Mouse (Mus musculus) 3134 (cell line): ENCODE data around the gene Dnm3.

ENCODE experiments used
- DNase-seq: peaks from one replicate; pipeline ENCODE4 v3.0.0-alpha.2; 2011; ENCODE audit warnings: low spot score; ENCODE audit not compliant: insufficient read length; ENCODE audit errors: extremely low read depth

Gene Dnm3

DNA sequence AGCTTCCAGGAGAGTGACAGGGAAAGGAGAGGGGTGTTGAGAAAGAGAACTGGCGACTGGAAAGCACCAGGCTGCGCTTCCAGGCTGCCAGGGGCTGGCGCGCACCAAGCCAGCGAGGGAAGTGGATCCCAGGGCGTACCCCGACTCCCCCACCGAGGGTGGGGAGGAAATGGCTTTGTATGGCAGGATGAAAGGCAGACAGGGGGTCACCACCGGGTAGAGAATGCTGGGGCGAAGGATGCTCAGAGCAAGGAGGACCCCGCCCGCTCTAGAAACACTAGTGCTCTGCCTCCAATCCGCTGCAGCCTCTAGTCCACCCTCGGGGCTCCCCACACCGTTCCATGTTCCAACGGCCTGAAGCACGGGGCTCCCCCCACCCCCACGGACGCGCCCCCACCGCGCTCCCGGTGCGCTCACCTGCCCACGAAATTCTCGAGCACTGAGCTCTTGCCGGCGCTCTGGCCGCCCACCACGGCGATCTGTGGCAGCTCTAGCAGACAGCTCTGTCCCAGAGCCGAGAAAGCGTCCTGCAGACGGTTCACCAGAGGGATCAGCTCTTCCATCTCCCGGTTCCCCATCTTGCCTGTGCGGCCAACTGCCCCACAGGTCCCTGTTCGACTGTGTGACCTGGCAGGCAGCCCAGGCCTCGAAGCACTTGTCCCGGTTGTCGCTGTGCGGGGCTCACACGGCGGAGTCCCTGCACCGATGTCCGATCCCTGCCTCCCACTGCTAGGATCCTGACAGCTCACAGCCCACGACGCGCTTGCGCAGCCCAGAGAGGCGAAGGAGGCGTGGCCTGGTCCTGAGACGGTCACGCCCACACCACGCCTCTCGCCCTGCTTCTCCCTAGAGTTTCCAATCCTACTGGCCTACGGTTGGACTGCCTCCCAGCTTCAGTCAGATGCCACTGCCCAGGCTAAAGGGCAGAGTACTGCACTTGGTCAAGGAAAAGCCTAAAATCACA, at the start of gene Dnm3:
Gene Dnm3 (minus strand): TSS at position 789 of the 964 bp plus-strand sequence.
- DNase-seq, result peak; percentile 14

DNA sequence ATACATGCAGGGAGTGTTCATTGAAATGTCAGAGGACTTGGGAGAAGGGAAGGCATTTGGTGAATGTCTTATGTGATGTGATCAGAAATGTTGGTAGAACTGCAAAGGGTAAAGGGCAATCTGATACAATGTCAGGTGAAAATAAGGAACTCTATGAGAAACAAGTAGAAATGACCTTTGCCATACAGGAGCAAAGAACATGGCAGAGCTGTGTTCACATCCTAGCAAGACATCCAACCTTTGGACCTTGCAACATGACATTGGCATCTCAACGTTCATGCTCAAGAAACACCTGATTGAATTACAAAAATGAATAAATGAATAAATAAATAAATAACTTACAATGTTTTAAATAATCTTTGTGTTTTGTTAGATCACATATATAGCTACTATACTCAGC, 37.3 kb upstream of the Dnm3 start:
- DNase-seq, result no peak

DNA sequence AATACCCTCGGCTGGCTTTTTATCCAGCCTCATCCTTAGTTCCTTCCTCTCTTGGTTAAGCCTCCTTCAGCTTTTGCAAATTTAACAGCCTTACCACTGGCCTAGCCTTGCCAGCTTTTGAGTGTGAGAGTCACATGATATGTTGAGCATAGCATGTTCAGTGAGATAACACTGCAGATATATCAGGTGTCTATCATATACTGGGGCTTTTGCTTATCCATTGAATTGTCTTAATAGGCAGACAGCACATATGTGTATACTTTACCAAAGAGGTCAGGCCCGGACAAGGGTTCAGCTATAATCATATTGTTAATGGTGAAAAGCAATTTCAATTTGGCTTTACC, 32.2 kb upstream of the Dnm3 start:
- DNase-seq, result no peak

DNA sequence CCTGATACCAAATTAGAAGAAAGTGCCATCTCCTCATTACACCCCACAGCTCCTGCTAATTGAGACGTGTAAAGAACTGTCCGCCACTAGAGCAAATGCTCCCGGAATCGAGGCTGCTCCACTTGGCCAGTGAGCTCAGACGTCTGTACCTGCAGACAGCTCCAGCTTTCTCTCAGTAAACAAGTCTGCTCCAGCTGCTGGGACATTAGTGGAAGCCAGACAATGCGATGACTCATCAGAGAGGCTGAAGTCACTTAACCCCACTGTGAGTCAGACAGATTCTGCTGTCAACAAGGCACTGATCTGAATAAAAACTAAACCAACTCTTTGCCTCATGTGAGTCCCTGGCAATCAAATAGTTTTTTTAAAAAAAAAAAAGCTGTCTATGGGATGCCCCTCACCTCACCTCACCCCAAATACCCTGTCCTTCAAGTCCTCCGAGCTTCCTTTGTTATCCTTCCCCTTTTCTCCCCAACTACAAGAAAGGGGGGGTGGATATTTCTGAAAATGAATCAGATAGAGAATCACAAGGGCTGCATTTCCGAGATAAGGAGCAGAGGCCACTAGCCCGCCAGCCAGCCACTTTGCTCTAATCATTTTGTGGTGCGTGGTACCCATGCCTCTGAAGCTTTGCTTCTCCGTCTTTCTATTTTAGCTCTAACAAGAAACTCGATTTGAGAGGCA, 31.6 kb upstream of the Dnm3 start:
- peak; percentile 54 for DNase-seq

DNA sequence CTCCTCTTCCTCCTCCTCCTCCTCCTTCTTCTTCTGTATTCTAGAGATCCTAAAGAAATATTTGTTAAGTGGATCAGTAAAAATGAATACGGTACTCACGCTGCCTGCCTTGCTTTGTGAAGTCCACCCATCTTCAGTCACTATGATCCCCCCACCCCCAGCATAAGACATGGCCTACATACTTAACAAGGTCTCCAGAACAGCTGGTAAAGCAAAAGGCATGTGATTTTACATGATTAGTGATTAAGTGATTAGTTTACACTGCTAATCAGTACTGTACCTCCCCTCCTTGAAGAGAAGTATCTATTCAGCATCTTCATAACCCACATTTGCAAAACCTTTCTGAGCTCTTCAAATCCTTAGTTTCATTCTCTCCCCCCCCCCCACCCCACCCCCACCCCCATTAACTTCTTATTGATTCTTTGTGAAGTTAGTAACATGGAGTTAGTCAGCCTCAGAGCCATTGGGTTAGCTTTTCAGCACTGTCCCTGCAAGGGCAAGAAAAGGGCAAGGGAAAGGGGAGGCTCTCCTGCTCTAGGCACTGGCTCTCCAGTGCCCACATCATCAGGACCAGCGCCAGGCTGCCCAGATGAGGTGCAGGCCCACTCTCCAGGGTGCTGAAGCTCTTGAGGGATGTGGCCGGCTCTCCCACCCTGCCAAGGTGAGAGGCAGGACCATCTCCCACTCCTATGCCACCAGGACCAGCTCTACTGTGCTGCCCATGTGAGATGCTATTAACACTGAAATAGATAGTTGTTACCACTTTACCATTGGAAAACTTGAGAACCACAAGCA, 30.6 kb upstream of the Dnm3 start:
- DNase-seq, result peak; percentile 9

DNA sequence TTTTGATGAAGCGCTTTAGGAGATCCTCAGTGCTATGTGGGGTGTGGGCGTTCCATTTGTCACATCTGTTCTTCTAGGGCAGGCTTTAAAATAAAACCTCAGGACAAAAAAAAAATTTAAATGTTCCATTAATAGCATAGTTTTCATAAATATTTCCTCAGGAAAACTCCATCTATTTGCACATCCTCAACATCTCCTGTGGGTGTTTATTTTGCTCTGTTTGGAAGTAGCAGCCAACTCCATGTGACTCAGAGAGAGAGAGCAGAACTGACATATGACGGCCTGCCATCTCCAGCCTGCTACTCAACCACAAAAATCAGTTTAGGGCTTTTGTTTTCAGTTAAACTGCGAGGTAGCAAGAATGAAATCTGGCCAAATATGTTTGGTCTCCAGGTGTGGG, 28.7 kb upstream of the Dnm3 start:
- DNase-seq, result no peak

DNA sequence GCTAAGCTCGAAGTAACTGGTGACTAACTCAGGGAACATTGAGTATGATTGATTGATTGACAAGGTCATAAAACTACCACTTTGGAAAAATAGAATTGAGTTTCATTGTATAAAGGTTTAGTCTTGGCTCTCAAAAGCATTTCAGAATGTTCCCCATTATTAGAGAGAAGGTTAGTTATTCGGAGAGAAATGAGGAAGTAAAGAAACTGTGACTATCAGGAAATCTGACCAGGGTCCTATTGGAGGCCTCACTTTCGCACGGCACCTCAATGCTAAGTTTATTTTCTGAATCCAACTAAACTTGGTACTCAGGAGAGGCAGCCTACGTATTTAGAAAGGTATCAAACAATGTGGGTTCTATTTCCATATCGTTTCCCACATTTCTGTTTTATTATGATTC, 27.8 kb upstream of the Dnm3 start:
- DNase-seq, result no peak

DNA sequence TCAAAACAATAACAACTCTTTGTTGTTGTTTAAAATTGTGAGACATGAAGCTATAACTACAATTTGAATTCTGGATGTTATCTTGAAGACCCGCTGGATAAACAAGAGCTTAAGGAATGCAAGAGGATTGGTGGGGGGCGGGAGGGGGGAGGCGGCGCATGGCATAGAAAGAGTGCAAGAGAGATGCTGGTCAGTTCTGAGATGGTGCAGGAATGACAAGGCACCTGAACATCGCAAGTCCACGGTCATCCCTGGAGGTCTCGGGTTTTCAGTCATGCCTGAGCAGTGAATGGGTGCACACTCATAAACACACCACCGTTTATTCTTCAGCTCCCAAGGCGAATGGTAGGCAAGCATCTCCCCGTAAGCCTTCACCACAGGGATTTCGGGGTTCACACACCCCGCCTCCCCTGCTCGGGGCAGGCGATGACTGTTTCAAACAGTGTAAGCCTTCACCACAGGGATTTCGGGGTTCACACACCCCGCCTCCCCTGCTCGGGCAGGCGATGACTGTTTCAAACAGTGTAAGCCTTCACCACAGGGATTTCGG, 1.2 kb downstream of the Dnm3 start:
- no peak for DNase-seq

DNA sequence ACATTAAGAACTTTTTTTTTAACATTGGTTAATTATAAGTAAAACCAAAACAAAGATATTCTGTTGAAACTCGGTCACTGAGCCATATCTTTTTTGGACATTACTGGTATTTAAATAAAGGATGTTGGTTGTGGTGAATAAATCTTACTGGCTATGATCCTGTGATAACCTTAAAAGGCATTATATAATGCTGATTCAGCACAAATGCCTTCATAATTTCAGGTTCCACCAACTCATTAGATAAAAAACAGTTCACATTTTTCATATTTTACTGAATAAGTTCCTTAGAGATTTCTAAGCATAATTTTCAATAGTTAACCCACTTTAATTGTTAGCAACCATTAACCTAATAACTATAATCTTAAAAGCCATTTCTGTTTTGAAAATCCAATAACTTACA, 4.9 kb downstream of the Dnm3 start:
- no peak for DNase-seq

DNA sequence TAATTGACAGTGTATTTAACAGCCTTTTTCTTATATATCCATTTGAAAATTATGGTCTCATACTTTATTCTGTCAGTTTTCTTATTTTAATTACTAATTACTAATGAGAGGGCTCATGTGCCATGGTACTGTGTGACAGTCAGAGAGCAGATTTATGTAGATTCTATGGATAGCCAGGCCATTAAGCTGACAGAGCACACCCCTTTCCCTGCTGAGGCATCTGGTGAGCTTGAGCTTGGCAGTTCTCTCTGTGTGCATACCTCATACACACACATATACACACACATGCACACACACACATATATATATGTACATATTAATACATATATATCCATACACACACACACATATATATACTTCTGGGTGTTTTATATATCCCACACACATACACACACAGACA, 6.7 kb downstream of the Dnm3 start:
- DNase-seq, result no peak

DNA sequence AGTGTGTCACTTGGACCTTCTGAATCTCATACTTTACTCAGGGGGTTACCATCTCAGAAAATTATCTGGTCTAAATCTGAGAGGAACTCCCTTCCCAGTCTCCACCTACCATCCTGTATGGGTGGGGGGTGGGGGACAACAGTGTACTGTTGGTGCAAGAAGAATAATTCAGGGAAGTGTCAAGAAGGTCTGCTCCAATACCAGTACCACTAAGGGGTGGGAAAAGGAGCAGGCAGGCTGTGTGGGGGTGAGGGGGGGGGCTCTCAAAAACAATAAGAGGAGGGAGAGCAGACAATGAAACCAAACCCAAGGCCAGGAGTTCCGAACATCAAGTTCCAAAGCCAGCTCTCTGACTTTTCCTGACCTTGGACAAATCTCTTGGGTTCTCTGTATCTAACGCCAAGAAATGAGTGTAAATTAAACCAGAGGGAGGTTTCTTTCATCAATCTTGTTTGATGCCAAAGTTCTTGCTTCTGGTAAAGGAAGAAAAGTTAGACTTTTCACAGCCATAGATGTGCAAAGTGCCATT, 8.0 kb downstream of the Dnm3 start:
- DNase-seq, result no peak

DNA sequence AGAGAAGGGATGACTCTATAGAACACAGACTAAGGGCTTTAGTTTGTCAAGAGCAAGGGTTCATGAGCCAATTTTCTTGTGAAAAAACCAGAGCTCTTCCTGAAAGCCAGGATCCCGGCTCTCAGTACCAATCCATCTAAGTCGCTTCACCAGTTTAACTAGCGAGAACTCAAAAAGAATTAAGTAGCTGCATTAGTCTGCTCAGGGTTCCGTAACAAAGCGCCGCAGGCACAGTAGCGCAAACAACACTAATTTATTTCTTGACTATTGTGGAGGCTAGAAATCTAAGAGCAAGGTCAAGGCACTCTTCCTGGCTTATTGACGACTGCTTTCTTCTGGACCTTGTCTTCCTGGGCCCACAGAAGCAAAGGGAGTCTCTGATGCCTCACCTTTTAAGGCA, 14.2 kb downstream of the Dnm3 start:
- DNase-seq, result no peak

DNA sequence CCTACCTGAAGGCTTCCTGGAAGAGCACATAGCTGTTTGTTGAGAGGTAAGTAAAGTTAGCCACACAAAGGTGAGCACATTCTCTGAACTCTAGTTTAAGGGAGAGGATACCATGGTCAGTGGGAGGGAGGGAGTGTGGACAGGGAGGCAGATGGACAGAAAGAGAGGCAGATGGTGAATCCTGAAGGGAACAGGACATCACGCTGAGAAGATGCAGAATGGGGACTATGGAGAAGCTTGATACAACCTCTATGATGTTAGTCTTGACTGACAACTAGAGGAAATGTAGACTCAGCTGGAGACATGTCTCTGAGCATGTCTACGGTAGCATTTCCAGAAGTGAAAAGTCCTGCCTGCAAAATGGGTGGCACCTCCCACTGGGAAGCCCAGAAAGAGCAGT, 19.1 kb downstream of the Dnm3 start:
- DNase-seq, result no peak

DNA sequence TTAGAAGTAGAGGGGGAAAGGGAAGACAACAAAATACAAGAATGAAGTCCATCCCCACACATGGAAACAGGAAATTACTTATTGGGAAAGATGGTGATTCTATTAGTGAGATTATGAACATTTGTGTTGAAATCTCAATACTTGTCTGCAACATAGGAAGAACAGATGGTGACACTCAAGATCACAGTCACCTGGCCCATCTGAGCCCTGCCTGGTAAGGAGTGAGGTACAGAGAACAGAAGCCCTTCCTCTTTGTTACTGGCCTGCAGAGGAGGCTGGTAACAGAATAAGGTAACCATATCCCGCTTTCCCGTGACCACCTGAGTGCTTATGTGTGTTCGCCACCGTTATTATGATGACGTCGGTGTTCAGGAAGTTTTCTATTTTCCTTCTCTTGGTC, 21.0 kb downstream of the Dnm3 start:
- DNase-seq, result no peak

DNA sequence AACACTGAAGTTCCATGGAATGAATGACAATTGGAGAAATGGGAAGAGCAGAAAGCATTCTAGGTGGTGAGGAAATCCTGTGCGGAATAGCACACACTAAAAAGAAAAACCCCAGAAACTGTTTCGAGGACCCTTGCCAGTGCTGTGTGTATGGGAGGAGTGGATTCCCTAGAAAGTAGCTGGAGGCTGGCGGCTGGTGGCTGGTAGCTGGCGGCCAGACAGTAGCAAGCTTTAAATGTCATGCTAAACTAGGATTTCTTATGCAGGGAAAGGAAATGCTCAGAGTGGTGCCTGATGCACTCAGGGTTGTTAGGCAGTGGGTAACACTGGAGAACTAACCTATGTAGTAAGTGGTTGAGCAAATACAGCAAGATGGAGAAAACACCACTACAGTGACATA, 21.4 kb downstream of the Dnm3 start:
- no peak for DNase-seq

DNA sequence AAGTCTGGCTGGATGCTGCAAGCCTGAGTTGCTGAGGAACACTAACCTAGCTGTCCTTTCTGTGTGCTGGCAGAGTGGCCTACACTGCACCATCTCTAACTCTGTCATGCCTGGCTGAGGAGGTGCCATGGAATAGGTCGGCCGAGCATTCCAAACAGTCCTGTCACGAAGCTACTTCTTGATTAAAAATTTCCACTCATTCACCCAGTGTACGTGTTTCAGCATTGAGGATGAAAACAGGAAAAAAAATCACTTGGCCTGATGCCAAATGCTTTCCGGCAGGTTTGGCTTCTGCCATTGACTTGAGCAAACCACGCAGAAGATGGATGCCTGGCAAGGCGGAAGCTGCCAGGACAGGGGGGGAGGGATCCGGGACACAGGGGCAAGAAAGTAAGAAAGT, 24.3 kb downstream of the Dnm3 start:
- DNase-seq, result no peak

DNA sequence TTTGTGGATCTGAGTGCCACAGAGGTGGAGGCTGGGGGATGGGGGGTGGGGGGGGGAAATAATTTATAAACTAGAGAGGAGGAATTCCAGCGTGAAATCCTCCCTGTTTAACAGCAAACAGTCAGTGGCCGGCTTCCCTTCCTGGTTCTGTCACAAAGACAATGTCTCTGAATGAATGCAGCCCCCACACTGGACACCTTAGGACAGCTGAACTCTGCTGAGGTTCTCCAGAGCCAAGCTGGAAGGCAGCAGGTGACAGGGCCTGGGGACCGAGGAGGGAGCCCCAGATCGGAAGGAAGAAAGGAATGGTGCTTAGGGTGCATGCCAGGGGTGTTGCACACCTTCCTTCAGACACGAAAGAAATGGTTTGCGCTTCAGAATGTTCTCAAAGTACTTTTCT, 24.8 kb downstream of the Dnm3 start:
- no peak for DNase-seq

DNA sequence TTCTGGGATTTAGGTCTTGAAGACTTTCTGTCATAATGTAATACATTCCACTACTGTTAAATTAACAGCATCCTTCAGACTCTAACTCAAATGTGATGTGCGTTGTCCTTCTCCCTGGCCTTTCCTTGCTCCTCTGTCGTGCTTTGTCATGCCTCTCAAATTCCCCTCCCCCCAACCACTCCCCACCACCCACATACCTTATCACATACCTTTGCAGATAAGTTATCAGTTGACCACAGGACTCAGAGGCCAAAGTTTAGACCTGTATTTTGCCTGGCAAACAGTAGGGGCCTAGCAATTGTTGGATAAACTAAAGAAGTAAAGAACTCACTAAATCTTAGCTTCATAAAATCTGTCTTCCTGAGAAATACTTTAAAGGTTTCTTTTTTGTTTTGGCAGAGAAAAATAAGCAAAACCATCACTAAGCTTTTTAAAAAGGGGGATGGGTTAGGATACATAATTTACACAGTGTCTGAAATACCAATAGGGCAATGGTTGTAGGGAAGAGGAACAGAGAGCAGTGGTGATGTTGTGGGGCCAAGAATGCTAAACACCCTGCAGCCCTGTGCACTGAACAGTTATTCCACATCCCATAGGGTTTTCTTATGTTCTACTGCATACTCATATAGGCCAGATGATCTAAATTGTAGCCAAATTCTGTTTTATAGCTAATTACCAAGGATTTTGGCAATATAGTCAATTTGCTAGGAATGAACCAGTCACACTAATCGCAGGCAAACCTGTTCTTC, 28.5 kb downstream of the Dnm3 start:
- no peak for DNase-seq

DNA sequence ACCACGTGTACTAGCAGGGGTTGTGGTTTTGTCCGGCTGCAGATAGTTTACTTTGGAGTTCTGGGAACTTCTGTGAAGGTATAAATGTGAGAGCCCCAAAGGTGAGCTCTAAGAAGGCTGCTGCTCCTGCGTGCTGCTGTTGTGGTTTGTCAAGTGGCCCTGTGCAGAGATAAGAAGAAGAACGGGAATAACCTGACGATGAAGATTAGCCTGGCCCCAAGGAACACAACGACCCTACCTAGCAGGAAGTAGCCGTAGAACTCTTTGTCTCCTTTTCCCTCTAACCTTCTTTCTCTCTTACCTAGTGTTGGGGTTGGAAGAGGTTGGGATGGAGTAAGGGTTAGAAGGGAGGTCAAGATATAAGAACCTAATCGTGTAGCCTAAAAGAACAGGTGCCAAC, 33.0 kb downstream of the Dnm3 start:
- no peak for DNase-seq

DNA sequence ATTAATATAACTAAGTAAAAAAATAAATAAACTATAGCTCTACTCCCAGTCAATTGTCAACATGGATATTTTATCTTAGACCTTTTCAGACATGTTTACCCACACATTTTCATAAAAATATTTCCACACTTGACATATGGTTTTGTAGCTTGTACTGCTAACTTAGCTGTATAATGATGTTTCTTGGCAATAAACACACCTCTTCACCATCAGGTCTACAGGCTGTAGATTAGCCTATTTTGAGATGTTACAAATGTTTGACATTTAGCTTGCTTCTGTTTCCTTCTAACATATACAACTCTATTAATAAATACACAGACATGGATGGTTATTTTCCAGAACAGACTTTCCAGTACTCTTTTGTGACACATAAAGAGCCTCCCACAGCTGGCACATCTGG, 38.3 kb downstream of the Dnm3 start:
- no peak for DNase-seq
